Mouse (Mus musculus) G1E-ER4 (cell line): ENCODE results near the gene Dnaaf1. TPM values are rescaled to one million over a fixed set of nuclear protein-coding genes. Genes with fewer than 3 reads are reported as not detected.

Experiments used
- GATA1 ChIP-seq: IDR thresholded peaks from one replicate; pipeline ENCODE4 v1.8.0; 2012; ENCODE audit warnings: low read length, inconsistent platforms
- polyA plus RNA-seq: library from polyadenylated mRNA; stranded (reverse); fragments of >175 nt; gene quantifications from 2 replicates; pipeline ENCODE4 v1.2.3, GENCODE M21; 2012

The Dnaaf1 gene
- polyA plus RNA-seq, result 0.08 and 0.09 TPM in 2 replicates

- no peak for TF ChIP-seq GATA1
Observed at GRCm38 (mm10) chr8:119574437-119575365, at the start of gene Dnaaf1, which contains the start of gene Hsdl1. Dnaaf1 (plus strand) TSS chr8:119575235. Hsdl1 (minus strand) TSS chr8:119575183.

DNA sequence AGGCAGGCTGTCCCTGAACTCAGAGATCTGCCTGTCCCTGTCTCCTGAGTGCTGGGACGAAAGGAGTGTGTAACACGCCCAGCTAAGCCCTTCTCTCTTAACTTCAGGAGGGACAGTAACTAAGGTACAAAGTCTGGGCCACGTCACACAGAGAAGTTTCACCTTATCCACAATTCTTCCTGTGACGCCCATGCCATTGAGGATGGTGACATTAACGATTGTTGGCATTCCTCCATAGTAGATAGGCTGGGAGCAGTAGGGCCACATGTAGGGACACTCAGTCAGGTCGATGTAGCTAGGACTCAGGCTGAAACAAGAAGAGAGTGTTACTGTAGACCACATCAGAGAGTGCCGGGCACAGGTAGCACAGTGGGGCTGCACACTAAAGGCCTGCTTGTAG, 46.3 kb upstream of the Dnaaf1 start:
- TF ChIP-seq GATA1, result no peak

DNA sequence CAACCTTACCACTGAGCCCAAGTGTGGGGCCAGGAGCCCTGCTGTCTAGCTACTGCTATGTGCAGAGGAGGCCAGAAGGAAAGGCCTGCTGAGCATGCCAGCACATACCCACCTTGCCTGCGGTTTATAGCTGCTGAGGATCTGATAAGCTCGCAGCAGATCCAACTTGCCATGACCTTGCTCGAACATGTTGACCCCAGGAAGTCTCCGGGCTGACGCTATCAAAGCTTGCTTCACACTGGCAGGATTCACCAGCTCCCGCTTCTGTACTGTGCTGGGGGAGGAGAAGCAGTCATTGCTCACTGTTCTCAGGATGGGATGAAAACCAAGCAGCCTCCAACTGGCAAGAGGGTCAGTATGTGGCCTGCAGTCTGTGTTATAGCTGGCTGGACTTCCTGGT, 44.1 kb upstream of the Dnaaf1 start:
- TF ChIP-seq GATA1, result no peak

- TF ChIP-seq GATA1, result no peak
Observed at GRCm38 (mm10) chr8:119531397-119531796, 43.6 kb upstream of the Dnaaf1 start.

- TF ChIP-seq GATA1, result no peak
Observed at GRCm38 (mm10) chr8:119531973-119532372, 43.1 kb upstream of the Dnaaf1 start.

GRCm38 (mm10) chr8:119544606-119545005, 30.4 kb upstream of the Dnaaf1 start:
- TF ChIP-seq GATA1, result no peak

DNA sequence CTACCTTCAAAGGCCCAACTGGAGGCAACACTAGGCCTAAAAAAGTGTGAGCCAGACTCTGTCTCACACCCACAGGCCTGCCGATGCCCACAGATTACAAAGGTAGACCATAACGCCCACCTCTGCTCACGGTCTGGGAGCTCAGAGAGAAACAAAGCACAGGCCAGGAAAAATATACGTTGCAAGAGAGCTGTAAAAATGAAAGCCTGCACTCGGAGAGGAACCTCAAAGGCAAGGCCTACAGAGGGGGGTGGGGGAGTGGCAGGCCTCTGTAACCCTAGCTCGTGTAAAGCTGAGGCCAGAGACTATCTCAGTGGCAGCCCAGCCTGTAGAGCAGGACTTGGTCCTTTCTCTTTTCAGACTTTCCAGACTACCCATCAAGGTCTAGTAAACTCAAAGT, 29.9 kb upstream of the Dnaaf1 start:
- TF ChIP-seq GATA1, result no peak

DNA sequence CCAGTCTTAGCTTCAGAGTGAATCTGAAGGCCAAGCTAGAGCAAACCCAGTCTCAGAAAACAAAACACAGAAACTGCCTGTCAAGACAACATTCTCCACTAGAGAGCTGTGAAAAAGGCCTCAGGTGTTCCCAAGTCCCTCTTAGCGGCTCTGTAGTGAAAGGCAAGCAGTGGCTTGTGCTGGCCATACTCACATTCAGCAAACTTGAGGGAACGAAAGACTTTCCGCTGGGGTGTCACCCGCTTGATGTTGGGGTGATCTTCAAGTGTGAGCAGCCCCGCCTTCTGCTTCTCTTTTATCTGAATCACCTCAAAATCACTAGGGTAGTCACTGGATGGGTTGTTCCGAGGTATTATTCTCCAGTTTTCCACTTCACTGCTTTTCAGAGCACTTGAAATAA, 29.2 kb upstream of the Dnaaf1 start:
- no peak for TF ChIP-seq GATA1

GRCm38 (mm10) chr8:119547019-119547691, 27.9 kb upstream of the Dnaaf1 start:
- TF ChIP-seq GATA1, result no peak

DNA sequence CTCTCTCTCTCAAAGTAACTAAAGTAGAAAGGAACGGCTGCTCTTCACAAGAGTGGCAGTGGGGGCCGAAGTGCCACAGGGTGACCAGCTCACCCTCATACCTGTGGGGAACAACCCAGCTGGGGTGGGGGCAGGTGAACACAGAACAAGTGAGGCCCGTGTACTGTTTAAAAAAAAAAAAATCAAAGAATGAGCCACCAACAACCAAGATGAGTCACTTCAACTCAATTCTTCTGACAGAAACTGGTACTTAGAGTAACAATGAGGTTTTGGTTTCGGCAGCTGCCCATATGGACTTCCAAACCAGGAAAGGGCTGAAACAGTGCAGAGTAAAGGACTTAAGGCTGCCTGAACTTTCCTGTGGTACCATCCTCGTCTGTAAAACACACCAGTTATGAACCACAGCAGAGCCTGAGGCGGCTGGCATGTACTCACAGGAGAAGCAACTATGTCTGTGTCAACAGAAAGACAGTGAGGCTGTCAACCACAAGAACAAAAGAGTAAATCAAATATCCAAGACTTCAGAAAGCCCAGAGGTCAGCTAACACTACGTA, 26.4 kb upstream of the Dnaaf1 start:
- TF ChIP-seq GATA1, result no peak

DNA sequence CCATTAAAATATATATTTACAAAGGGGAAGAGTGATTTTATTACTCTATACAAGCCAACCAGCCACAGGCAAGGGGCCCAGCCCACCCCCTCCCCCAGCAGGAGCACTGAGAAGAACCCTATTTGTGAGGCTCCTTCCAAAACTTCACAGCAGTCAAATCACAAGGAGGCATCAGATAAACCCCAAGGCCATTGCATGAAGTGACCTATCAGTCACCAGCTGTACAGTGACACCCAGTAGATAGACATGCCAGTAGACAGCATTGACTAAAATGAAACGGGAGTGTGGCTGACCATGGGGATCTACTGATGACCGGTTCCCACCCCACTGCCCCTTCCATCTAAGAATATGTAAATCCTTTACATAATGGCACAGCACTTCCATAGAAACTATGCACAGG, 22.1 kb upstream of the Dnaaf1 start:
- TF ChIP-seq GATA1, result no peak

DNA sequence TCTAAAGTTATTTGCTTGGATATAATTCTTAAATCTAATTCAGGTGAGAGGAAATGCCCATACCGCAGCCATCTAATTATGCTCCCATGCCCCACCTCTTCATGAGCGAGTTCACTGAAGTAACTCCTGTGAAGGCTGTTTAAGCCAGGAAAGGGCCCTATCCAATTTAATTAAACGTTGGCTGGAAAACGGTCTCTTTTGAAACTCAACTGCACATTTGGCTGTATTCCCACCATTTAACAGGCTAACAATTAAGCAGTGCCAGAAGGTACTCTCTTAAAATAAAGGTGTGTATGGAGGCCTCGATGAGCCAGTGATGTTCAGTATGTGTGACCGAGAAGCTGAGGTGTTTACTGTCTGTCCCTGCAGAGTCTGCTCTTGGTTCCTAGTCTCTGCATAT, 19.2 kb upstream of the Dnaaf1 start:
- TF ChIP-seq GATA1, result no peak

- no peak for TF ChIP-seq GATA1
Observed at GRCm38 (mm10) chr8:119557132-119557531, 17.9 kb upstream of the Dnaaf1 start.

DNA sequence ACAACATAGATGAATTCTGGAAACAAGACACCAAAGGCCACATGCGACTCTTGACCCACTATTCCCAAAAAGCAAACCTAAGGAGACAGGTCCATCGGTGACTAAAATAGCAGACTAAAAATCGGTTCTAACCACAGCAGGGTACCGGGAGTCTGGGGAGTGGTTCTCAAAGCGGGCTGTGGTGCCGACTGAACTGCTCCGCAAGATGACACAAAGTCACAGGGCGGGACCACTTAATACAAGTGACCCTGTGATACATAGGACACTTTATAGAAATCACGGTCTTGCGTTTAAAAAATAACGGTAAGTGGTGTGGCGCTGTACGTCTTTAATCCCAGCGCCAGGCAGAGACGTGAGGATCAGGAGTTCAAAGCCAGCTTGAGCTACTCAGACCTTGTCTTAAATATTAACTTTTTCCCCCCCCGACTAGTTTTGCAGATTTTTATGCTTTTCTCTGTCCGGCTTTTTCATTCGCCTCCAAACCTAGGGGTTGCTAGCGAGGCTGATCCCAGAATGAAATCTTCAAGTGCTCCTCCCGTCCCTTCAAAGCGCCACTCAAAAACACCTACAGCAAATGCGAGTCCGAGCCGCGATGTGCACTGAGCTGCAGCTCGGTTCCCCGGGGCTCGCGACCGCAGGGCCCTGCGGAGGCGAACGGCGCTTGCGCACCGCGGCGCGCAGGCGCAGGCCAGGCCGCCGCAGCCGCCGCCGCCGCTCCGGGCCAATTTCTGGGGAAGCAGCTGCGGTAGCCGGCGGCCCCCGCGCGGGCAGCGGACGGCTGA, 17.0 kb upstream of the Dnaaf1 start:
- TF ChIP-seq GATA1, result no peak

- TF ChIP-seq GATA1, result no peak
Observed at GRCm38 (mm10) chr8:119558603-119559401, 16.2 kb upstream of the Dnaaf1 start, which contains the start of gene Mbtps1. Mbtps1 (minus strand) TSS chr8:119558735.
